12 mouse cellular contexts compared by ENCODE assay signal in the genomic region with DNA sequence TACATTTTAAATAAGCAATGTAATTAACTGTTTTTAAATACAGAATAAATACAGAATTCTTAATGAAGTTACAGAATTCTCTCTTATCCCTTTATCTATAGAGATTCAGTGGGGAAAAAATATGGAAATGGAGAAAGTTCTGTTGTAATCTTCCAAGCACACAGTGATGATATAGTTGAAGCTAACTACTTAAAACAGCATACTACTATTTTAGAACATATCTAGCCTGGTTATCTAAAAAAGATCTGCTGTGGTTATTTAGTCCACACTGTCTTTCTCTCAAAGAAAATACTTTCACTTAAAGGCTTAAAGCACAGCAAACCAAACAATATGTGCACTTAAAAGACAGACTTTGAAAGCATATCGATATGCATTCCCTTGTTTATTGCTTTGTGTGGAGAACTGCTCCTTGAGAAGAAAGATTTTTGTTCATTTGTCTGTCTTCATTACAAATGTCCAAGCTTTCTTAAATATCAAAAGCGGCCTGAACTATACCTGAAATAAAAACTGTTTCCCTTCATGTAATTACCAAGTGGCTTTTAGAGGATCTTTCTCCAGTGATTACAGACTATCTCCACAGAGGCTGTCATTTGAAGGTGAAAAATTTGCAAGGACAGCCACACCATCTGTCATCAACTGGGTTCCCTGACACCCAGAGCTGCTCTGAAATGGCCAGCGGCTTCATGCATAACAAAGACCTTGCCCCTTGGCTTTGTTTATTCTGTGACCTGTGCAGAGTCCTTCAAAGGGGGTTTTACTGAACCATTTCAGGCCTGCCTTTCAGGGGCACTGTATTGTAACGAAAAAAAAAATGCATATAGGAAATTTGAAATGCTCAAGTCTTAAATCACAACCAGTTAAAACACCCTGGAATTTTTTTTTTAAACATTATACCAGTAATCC.
A peak's percentile ranks its signal among the peaks of the same experiment; 100 is the strongest.
DNase-seq lines count a peak whose midpoint lies in the region; ATAC-seq lines count a peak whose summit lies in the region.
"Had no signal": no experiment of that assay in that cellular context is flagged by ENCODE, and none has a peak within 500 bp of the region (broad histone marks: within the 10 kb centered on the region; RNA-seq: fewer than 3 reads in every experiment).

No protein-coding gene starts in this region.

- no peak for DNase-seq in cerebellum, adult 11 months
- DNase-seq in cerebellum, adult 9-10 months: peak; percentile 6
- DNase-seq in forebrain, embryonic 14.5 days (ENCODE audit: low spot score): peak; percentile 36
- no peak for DNase-seq in kidney, adult 9 months
- DNase-seq in thymus, postnatal 25 days: no peak
- DNase-seq: gastrocnemius, postnatal 36 days; lung, postnatal 14 days had no signal

- H3K27me3 ChIP-seq in forebrain, embryonic 14.5 days (replicated peaks; ENCODE audit: control insufficient read depth, insufficient read depth, low read length): no peaks in the 10 kb centered on the region
- H3K27me3 ChIP-seq in midbrain, embryonic 15.5 days (replicated peaks): no peaks in the 10 kb centered on the region
- H3K27me3 ChIP-seq: stomach, embryonic 15.5 days had no signal

- no peaks in the 10 kb centered on the region for H3K4me1 ChIP-seq in forebrain, embryonic 14.5 days (ENCODE audit: control insufficient read depth, insufficient read depth, low read length)
- H3K4me1 ChIP-seq in midbrain, embryonic 15.5 days: peaks cover 6% of the 10 kb centered on the region
- H3K4me1 ChIP-seq: stomach, embryonic 15.5 days had no signal

- H3K27ac ChIP-seq in forebrain, embryonic 14.5 days (ENCODE audit: low read depth, low read length): no peak overlapping the region
- peak overlapping the region; percentile 78 for H3K27ac ChIP-seq in midbrain, embryonic 15.5 days
- H3K27ac ChIP-seq: stomach, embryonic 15.5 days had no signal

- 0 out of 2 replicates have a peak overlapping the region, but pooled peaks have one; percentile 9 for H3K9ac ChIP-seq in forebrain, embryonic 14.5 days (ENCODE audit: low read length)
- no peak overlapping the region for H3K9ac ChIP-seq in midbrain, embryonic 15.5 days
- H3K9ac ChIP-seq: stomach, embryonic 15.5 days had no signal

- H3K9me3 ChIP-seq in forebrain, embryonic 14.5 days (replicated peaks; ENCODE audit: control insufficient read depth, low read length): no peaks in the 10 kb centered on the region
- no peaks in the 10 kb centered on the region for H3K9me3 ChIP-seq in midbrain, embryonic 15.5 days
- H3K9me3 ChIP-seq: stomach, embryonic 15.5 days had no signal

- H3K36me3 ChIP-seq in forebrain, embryonic 14.5 days (ENCODE audit: control insufficient read depth, insufficient read depth, low read length): no peaks in the 10 kb centered on the region
- H3K36me3 ChIP-seq in midbrain, embryonic 15.5 days (replicated peaks): no peaks in the 10 kb centered on the region
- H3K36me3 ChIP-seq: stomach, embryonic 15.5 days had no signal

- 23% methylated on average over 4 of the region's 4 CpGs for WGBS in forebrain, embryonic 14.5 days
- WGBS in midbrain, embryonic 15.5 days: 6% methylated on average over 4 of the region's 4 CpGs

- no peak overlapping the region for H3K4me2 ChIP-seq in forebrain, embryonic 14.5 days (ENCODE audit: low read length)
- H3K4me2 ChIP-seq in midbrain, embryonic 15.5 days: no peak overlapping the region
- H3K4me2 ChIP-seq: stomach, embryonic 15.5 days had no signal

- ATAC-seq in cerebellum, adult (ENCODE audit: insufficient number of reproducible peaks, low FRiP score, low TSS enrichment): peak; percentile 75
- peak; percentile 84 for ATAC-seq in forebrain, embryonic 14.5 days
- ATAC-seq in midbrain, embryonic 15.5 days (replicated peaks): peak; percentile 87
- ATAC-seq in CD4-positive, CD25-positive, alpha-beta regulatory T cell, adult 4 months: no peak
- ATAC-seq: intestine, postnatal 0 days had no signal

- H3K4me3 ChIP-seq in forebrain, embryonic 14.5 days (ENCODE audit: low read depth, low read length): no peak overlapping the region
- no peak overlapping the region for H3K4me3 ChIP-seq in midbrain, embryonic 15.5 days
- H3K4me3 ChIP-seq: stomach, embryonic 15.5 days had no signal

Comparison
In these comparisons a context has a peak if more than half of its experiments do, and no peak if none do; other contexts are left out.
1. DNase-seq: peak in cerebellum, adult 9-10 months (single experiment) and forebrain, embryonic 14.5 days (single experiment); none in cerebellum, adult 11 months (single experiment), kidney, adult 9 months (single experiment) and thymus, postnatal 25 days (single experiment).